Mouse (Mus musculus) limb, embryonic 10.5 days (tissue): ENCODE data around the gene Apba3. TPM values are rescaled to one million over a fixed set of nuclear protein-coding genes. Genes with fewer than 3 reads are reported as not detected.

Experiments used
- DNase-seq: peaks from one replicate; pipeline ENCODE4 v3.0.0-alpha.2; 2017; ENCODE audit warnings: low spot score
- H3K27ac ChIP-seq: fragments of 300-500 bp; sonication (generic); 2 replicates; pipeline ENCODE4 v1.5.1; 2016; ENCODE audit warnings: mild to moderate bottlenecking
- H3K27me3 ChIP-seq: fragments of 300-500 bp; sonication (generic); 2 replicates; pipeline ENCODE4 v1.6.1; 2016; ENCODE audit warnings: low read depth, mild to moderate bottlenecking; ENCODE audit not compliant: poor library complexity, severe bottlenecking
- H3K36me3 ChIP-seq: fragments of 300-500 bp; sonication (generic); 2 replicates; pipeline ENCODE4 v1.6.1; 2016; ENCODE audit warnings: mild to moderate bottlenecking, moderate library complexity
- H3K4me1 ChIP-seq: fragments of 300-500 bp; sonication (generic); 2 replicates; pipeline ENCODE4 v1.6.1; 2016
- H3K4me3 ChIP-seq: fragments of 300-500 bp; sonication (generic); 2 replicates; pipeline ENCODE4 v1.5.1; 2016; ENCODE audit warnings: mild to moderate bottlenecking, moderate library complexity
- H3K9me3 ChIP-seq: fragments of 300-500 bp; sonication (generic); replicated peaks from 2 replicates; pipeline ENCODE4 v1.6.1; 2016; ENCODE audit warnings: mild to moderate bottlenecking
- WGBS: fragments of 180-500 bp; shearing (Covaris S2); methylation state at CpG from one replicate; pipeline ENCODE4 v1.1.7; 2016; 5-methylcytosine and 5-hydroxymethylcytosine counted together
- microRNA-seq: library from miRNA; unstranded; fragments of <30 nt; microRNA quantifications from one replicate; pipeline ENCODE4, GENCODE M21; 2017
- polyA plus RNA-seq: library from polyadenylated mRNA; unstranded; fragments of >200 nt; fragmentation: Nextera tagmentation; extraction: Ambion mirVana; gene quantifications from 2 replicates; pipeline ENCODE4 v1.2.1, GENCODE M21; 2016

Apba3 gene
- polyA plus RNA-seq, 1 experiment from 2014 or later = 56.5 TPM

DNA sequence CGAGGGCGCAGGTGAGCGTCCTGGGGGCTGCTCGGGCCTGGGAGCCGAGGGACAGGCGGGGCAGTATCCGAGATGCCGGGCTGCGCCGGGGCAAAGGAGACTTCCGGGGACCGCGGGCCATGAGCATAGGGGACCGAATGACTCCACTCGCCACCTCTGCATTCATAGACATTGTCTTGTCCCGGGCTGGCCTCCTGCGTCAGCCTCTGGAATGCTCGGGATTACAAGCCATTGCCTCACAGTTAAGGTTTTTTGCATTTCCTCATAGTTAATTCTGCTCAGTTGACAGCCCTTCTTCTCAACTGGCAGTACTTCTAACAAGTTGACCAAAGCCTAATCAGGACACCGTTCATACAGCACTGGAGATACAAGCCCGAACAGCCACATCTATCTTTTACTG lies 54.7 kb downstream of the Apba3 start:
- WGBS = 3% methylated on average over 20 of the region's 20 CpGs
- H3K9me3 ChIP-seq = no peaks in the 10 kb centered on the region
- peak overlapping the region; percentile 95 for H3K4me3 ChIP-seq
- H3K27ac ChIP-seq = peak overlapping the region; percentile 95
- peaks cover 68% of the 10 kb centered on the region for H3K36me3 ChIP-seq
- no peaks in the 10 kb centered on the region for H3K27me3 ChIP-seq
- peaks cover 53% of the 10 kb centered on the region for H3K4me1 ChIP-seq
- no peak for DNase-seq

- Histone ChIP-seq H3K4me3 (peak overlapping the region; percentile 95), H3K4me1 (peaks cover 52% of the 10 kb centered on the region), H3K27ac (no peak overlapping the region), H3K27me3 (no peaks in the 10 kb centered on the region), H3K36me3 (peaks cover 69% of the 10 kb centered on the region), H3K9me3 (no peaks in the 10 kb centered on the region)
- 96% methylated on average over 27 of the region's 27 CpGs for WGBS
- no peak for DNase-seq
Measured at GRCm38 (mm10) chr10:81322444-81322843, 55.7 kb downstream of the Apba3 start.

Small RNAs within 50 kb of the gene (microRNA-seq; reads per million reads assigned to microRNA genes)
- gene Mir3057 = 15.5 reads per million, percentile 25 among the genes with 10 or more reads in this experiment

Other genes with a start within 250 kb of the Apba3 start
- gene Diras1, start 241.3 kb upstream of the Apba3 start, polyA plus RNA-seq = 0.11 and 0.18 TPM in 2 replicates
- gene Slc39a3, start 229.5 kb upstream of the Apba3 start, polyA plus RNA-seq = 10.9 and 14.7 TPM in 2 replicates
- gene Sgta, start 206.8 kb upstream of the Apba3 start, polyA plus RNA-seq = 284 and 291 TPM in 2 replicates
- gene Thop1, start 196.9 kb upstream of the Apba3 start, polyA plus RNA-seq = 113 and 128 TPM in 2 replicates
- gene Creb3l3, start 168.1 kb upstream of the Apba3 start, polyA plus RNA-seq = 0.58 and 0.66 TPM in 2 replicates
- gene Map2k2, start 161.0 kb upstream of the Apba3 start, polyA plus RNA-seq = 244 and 245 TPM in 2 replicates
- 9.6 and 11.7 TPM in 2 replicates for gene Zbtb7a, start 131.7 kb upstream of the Apba3 start, polyA plus RNA-seq
- gene Pias4, start 99.0 kb upstream of the Apba3 start, polyA plus RNA-seq = 73.6 and 73.9 TPM in 2 replicates
- gene Eef2, start 90.3 kb upstream of the Apba3 start, polyA plus RNA-seq = 575 and 611 TPM in 2 replicates
- gene Dapk3, start 84.0 kb upstream of the Apba3 start, polyA plus RNA-seq = 46.5 and 52.0 TPM in 2 replicates
- not detected in 2 replicates for gene 4930442H23Rik, start 83.1 kb upstream of the Apba3 start, polyA plus RNA-seq
- not detected in 2 replicates for gene Nmrk2, start 64.9 kb upstream of the Apba3 start, polyA plus RNA-seq
- gene Atcay, start 36.1 kb upstream of the Apba3 start, polyA plus RNA-seq = 0.06 TPM in 1 of 2 replicates, not detected in the other
- 2.0 and 5.0 TPM in 2 replicates for gene Zfr2, start 33.8 kb upstream of the Apba3 start, polyA plus RNA-seq
- 2.1 and 3.0 TPM in 2 replicates for gene Matk, start 14.0 kb upstream of the Apba3 start, polyA plus RNA-seq
- 234 and 258 TPM in 2 replicates for gene Mrpl54, start within 50 bp of the Apba3 start, polyA plus RNA-seq
- 4.7 and 5.1 TPM in 2 replicates for gene Tjp3, start 24.6 kb downstream of the Apba3 start, polyA plus RNA-seq
- gene Pip5k1c, start 26.0 kb downstream of the Apba3 start, polyA plus RNA-seq = 67.0 and 71.3 TPM in 2 replicates
- gene Cactin, start 54.1 kb downstream of the Apba3 start, polyA plus RNA-seq = 62.5 and 67.7 TPM in 2 replicates
- 3.2 and 3.6 TPM in 2 replicates for gene Tbxa2r, start 61.8 kb downstream of the Apba3 start, polyA plus RNA-seq
- gene Gipc3, start 76.3 kb downstream of the Apba3 start, polyA plus RNA-seq = 0.09 TPM in 1 of 2 replicates, not detected in the other
- 99.6 and 114 TPM in 2 replicates for gene Hmg20b, start 83.5 kb downstream of the Apba3 start, polyA plus RNA-seq
- 7.6 and 8.8 TPM in 2 replicates for gene Mfsd12, start 90.5 kb downstream of the Apba3 start, polyA plus RNA-seq
- gene 4930404N11Rik, start 98.9 kb downstream of the Apba3 start, polyA plus RNA-seq = 0.24 and 0.38 TPM in 2 replicates
- 134 and 148 TPM in 2 replicates for gene Fzr1, start 111.6 kb downstream of the Apba3 start, polyA plus RNA-seq
- 101 and 115 TPM in 2 replicates for gene Dohh, start 117.5 kb downstream of the Apba3 start, polyA plus RNA-seq
- 3.8 and 4.2 TPM in 2 replicates for gene Gm48551, start 117.5 kb downstream of the Apba3 start, polyA plus RNA-seq
- gene Gm48552, start 122.0 kb downstream of the Apba3 start, polyA plus RNA-seq = 1.4 and 1.5 TPM in 2 replicates
- gene Smim24, start 126.1 kb downstream of the Apba3 start, polyA plus RNA-seq = 1.9 and 2.9 TPM in 2 replicates
- 9.3 and 19.8 TPM in 2 replicates for gene Nfic, start 188.7 kb downstream of the Apba3 start, polyA plus RNA-seq
- 0.24 and 0.48 TPM in 2 replicates for gene Celf5, start 215.7 kb downstream of the Apba3 start, polyA plus RNA-seq
- gene Ncln, start 229.4 kb downstream of the Apba3 start, polyA plus RNA-seq = 100 and 102 TPM in 2 replicates
- gene S1pr4, start 233.2 kb downstream of the Apba3 start, polyA plus RNA-seq = 0.34 and 0.39 TPM in 2 replicates